Mouse (Mus musculus): ENCODE results near the gene Mtcl1. TPM values are rescaled to one million over a fixed set of nuclear protein-coding genes. Genes with fewer than 3 reads are reported as not detected.

Mtcl1 gene
- polyA plus RNA-seq (2014; fragmentation: Illumina TruSeq; extraction: RNeasy Lipid Tissue Mini Kit (QIAGEN cat#74804); ENCODE audit: insufficient read depth, low read depth, low replicate concordance): 14.2 TPM

GRCm38 (mm10) chr17:66449460-66450341 lies at the start of gene Mtcl1:
TSS of gene Mtcl1 (minus strand) at chr17:66449750.

Other genes with a start within 250 kb of the Mtcl1 start
- gene Rab12, start 70.0 kb upstream of the Mtcl1 start, polyA plus RNA-seq (2014; fragmentation: Illumina TruSeq; extraction: RNeasy Lipid Tissue Mini Kit (QIAGEN cat#74804); ENCODE audit: insufficient read depth, low read depth, low replicate concordance): 87.7 TPM
- not detected for gene Themis3, start 144.9 kb upstream of the Mtcl1 start, polyA plus RNA-seq (2014; fragmentation: Illumina TruSeq; extraction: RNeasy Lipid Tissue Mini Kit (QIAGEN cat#74804); ENCODE audit: insufficient read depth, low read depth, low replicate concordance)

Data from lung, adult 10 weeks (tissue).